Mouse (Mus musculus) gastrocnemius, postnatal 36 days (tissue): ENCODE measurements around the gene Mdm2. TPM values are rescaled to one million over a fixed set of nuclear protein-coding genes. Genes with fewer than 3 reads are reported as not detected.
"Not testable (repeated sequence)": the region's sequence is repeated elsewhere in the genome, so short reads cannot be mapped to it uniquely, and the experiment has no call there.

ENCODE experiments used
- DNase-seq, 2 experiments: peaks; one replicate each; pipeline ENCODE4 v3.0.0; 2022
- intact Hi-C: fragments of 180-260 bp; cut with DNase I; formaldehyde crosslinking; loops from one replicate; pipeline ENCODE4 v1.15.1; 2025
- total RNA-seq, 2 experiments: library from RNA; stranded (reverse); gene quantifications; 2 replicates each; pipeline ENCODE4 v1.2.3; 2021

Gene Mdm2
- total RNA-seq, 2 experiments from 2014 or later, result 40.8 to 44.9 TPM

GRCm38 (mm10) chr10:117749787-117750343 lies 39.3 kb upstream of the Mdm2 start:
- intact Hi-C loops, result no loop called here

GRCm38 (mm10) chr10:117749050-117749686 lies 38.6 kb upstream of the Mdm2 start:
- intact Hi-C loops, result no loop called here
- no peak for DNase-seq

More at GRCm38 (mm10) chr10:117749787-117750343, 39.3 kb upstream of the Mdm2 start:
- DNase-seq, result no peak

GRCm38 (mm10) chr10:117748276-117749049 lies 37.9 kb upstream of the Mdm2 start:
- DNase-seq, result no peak
- intact Hi-C loops, result no loop called here

GRCm38 (mm10) chr10:117747711-117748110 lies 37.2 kb upstream of the Mdm2 start:
- DNase-seq, result no peak
- intact Hi-C loops, result no loop called here

GRCm38 (mm10) chr10:117746297-117746883 lies 35.8 kb upstream of the Mdm2 start, which contains the start of gene Slc35e3:
Gene Slc35e3 (minus strand): TSS chr10:117746365.
- intact Hi-C loops, result no loop called here

GRCm38 (mm10) chr10:117745570-117746296 lies 35.2 kb upstream of the Mdm2 start:
- intact Hi-C loops, DNase-seq: not testable (repeated sequence)

More at GRCm38 (mm10) chr10:117746297-117746883, 35.8 kb upstream of the Mdm2 start, which contains the start of gene Slc35e3:
- DNase-seq, result peak; percentile 91 to 96

GRCm38 (mm10) chr10:117743917-117744316 lies 33.4 kb upstream of the Mdm2 start:
- intact Hi-C loops, result no loop called here
- no peak for DNase-seq

- intact Hi-C loops, result no loop called here
Measured at GRCm38 (mm10) chr10:117743182-117743581, 32.6 kb upstream of the Mdm2 start.

GRCm38 (mm10) chr10:117742618-117743017 lies 32.1 kb upstream of the Mdm2 start:
- DNase-seq, result no peak
- intact Hi-C loops, result no loop called here

More at GRCm38 (mm10) chr10:117743182-117743581, 32.6 kb upstream of the Mdm2 start:
- no peak for DNase-seq

- DNase-seq, result no peak
- intact Hi-C loops, result no loop called here
Measured at GRCm38 (mm10) chr10:117741698-117742475, 31.3 kb upstream of the Mdm2 start.

GRCm38 (mm10) chr10:117740921-117741320 lies 30.4 kb upstream of the Mdm2 start:
- no peak for DNase-seq
- intact Hi-C loops, result no loop called here

GRCm38 (mm10) chr10:117740171-117740570 lies 29.6 kb upstream of the Mdm2 start:
- no peak for DNase-seq
- intact Hi-C loops, result no loop called here

GRCm38 (mm10) chr10:117739648-117739948 lies 29.0 kb upstream of the Mdm2 start:
- intact Hi-C loops, result no loop called here
- no peak for DNase-seq

- no peak for DNase-seq
- intact Hi-C loops, result no loop called here
Measured at GRCm38 (mm10) chr10:117738928-117739647, 28.5 kb upstream of the Mdm2 start.

- intact Hi-C loops, result no loop called here
- DNase-seq, result no peak
Measured at GRCm38 (mm10) chr10:117738140-117738921, 27.8 kb upstream of the Mdm2 start.

GRCm38 (mm10) chr10:117737498-117737897 lies 26.9 kb upstream of the Mdm2 start:
- DNase-seq, intact Hi-C loops: not testable (repeated sequence)

GRCm38 (mm10) chr10:117737075-117737474 lies 26.5 kb upstream of the Mdm2 start:
- intact Hi-C loops, result no loop called here
- no peak for DNase-seq

GRCm38 (mm10) chr10:117736573-117736972 lies 26.0 kb upstream of the Mdm2 start:
- no peak for DNase-seq
- intact Hi-C loops, result no loop called here
